Mouse (Mus musculus) hindbrain, embryonic 11.5 days (tissue): ENCODE measurements around the gene Igfl3. TPM values are rescaled to one million over a fixed set of nuclear protein-coding genes. Genes with fewer than 3 reads are reported as not detected.

Experiments used
- ATAC-seq: fragments of 200-750 bp; cut with Nextera tagmentation; 2 replicates; pipeline ENCODE4 v1.8.0; 2017; ENCODE audit warnings: mild to moderate bottlenecking, moderate TSS enrichment, moderate library complexity; ENCODE audit not compliant: low FRiP score
- DNase-seq: peaks from one replicate; pipeline ENCODE4 v3.0.0-alpha.2; 2015; ENCODE audit warnings: low spot score
- H3K27ac ChIP-seq: fragments of 300-500 bp; sonication (generic); 2 replicates; pipeline ENCODE4 v1.5.1; 2014; ENCODE audit warnings: mild to moderate bottlenecking, low read depth, low read length
- H3K27me3 ChIP-seq: fragments of 300-500 bp; sonication (generic); 2 replicates; pipeline ENCODE4 v1.6.1; 2014; ENCODE audit warnings: mild to moderate bottlenecking, low read length, moderate library complexity, mixed read lengths; ENCODE audit not compliant: control insufficient read depth, insufficient read depth
- H3K36me3 ChIP-seq: fragments of 300-500 bp; sonication (generic); 2 replicates; pipeline ENCODE4 v1.6.1; 2014; ENCODE audit warnings: mild to moderate bottlenecking, low read length, moderate library complexity, mixed read lengths; ENCODE audit not compliant: control insufficient read depth, insufficient read depth
- H3K4me1 ChIP-seq: fragments of 300-500 bp; sonication (generic); replicated peaks from 2 replicates; pipeline ENCODE4 v1.6.1; 2014; ENCODE audit warnings: low read length, mixed read lengths; ENCODE audit not compliant: control insufficient read depth, insufficient read depth
- H3K4me2 ChIP-seq: fragments of 300-500 bp; sonication (generic); replicated peaks from 2 replicates; pipeline ENCODE4 v1.6.1; 2014; ENCODE audit warnings: mild to moderate bottlenecking, low read depth, low read length
- H3K4me3 ChIP-seq: fragments of 300-500 bp; sonication (generic); 2 replicates; pipeline ENCODE4 v1.5.1; 2014; ENCODE audit warnings: low read depth, low read length
- H3K9ac ChIP-seq: fragments of 300-500 bp; sonication (generic); 2 replicates; pipeline ENCODE4 v1.6.1; 2014; ENCODE audit warnings: low read depth, low read length
- H3K9me3 ChIP-seq: fragments of 300-500 bp; sonication (generic); 2 replicates; pipeline ENCODE4 v1.6.1; 2016; ENCODE audit warnings: low read length; ENCODE audit not compliant: control insufficient read depth
- WGBS: fragments of 180-500 bp; shearing (Covaris S2); extraction: QIAGEN DNeasy Blood & Tissue Kit; methylation state at CpG from one replicate; pipeline ENCODE4 v1.1.7; 2014; 5-methylcytosine and 5-hydroxymethylcytosine counted together
- polyA plus RNA-seq: library from polyadenylated mRNA; unstranded; fragments of >200 nt; fragmentation: Nextera tagmentation; extraction: Ambion mirVana; gene quantifications from 2 replicates; pipeline ENCODE4 v1.2.1, GENCODE M21; 2014

The Igfl3 gene
- not detected in 2 replicates for polyA plus RNA-seq

DNA sequence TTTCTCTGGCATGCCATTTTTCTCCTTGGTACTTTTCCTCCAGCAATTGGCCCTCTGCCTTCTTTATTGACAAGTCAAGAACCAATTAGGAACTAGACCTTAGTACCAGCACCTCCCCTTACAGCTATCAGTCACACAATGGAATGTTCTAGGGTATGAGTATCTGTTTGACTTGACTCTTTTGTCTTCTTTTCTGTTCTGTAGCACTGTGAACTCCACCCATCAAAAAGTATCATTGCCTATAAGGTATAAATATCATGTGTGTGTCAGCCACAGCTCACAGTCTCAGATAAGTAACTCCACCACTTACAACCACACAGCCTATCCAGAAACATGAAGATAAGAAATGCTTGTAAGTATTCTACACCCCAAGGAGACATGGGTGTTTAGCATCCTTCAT lies at the start of gene Igfl3:
Igfl3 (plus strand) TSS at position 301 of the 400 bp plus-strand sequence.
- DNase-seq (no peak), ATAC-seq (no peak)
- no peak within 1 kb of the TSS for H3K4me2 ChIP-seq
- no peaks in the 10 kb centered on the region for H3K4me1 ChIP-seq
- H3K9me3 ChIP-seq: peaks cover 6% of the 10 kb centered on the region; the same call in 1 of the 2 replicates
- H3K36me3 ChIP-seq: no peaks in the 10 kb centered on the region
- H3K9ac ChIP-seq: no peak within 1 kb of the TSS
- no peak within 1 kb of the TSS for H3K4me3 ChIP-seq
- no peaks in the 10 kb centered on the region for H3K27me3 ChIP-seq
- H3K27ac ChIP-seq: no peak within 1 kb of the TSS

DNA sequence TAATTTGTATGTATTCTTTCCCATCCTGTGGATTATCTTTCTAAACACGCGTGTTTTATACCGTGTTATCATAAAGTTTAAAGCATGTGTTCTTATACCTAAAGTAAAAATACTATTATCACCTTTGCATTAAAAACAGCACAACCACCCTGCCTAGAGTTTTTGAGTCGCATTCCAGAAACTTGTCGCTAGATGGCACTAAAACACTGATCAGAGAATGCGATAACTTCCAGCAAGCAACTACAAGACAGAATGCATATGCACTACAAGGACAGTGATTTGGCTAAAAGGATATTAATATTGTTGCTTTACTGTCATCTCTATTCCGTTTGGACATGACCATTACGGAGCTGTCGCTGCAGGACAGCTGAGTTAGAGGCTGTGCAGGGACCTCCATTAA lies 34.6 kb downstream of the Igfl3 start:
- no peaks in the 10 kb centered on the region for H3K4me1 ChIP-seq
- no peaks in the 10 kb centered on the region for H3K36me3 ChIP-seq
- no peak overlapping the region for H3K27ac ChIP-seq
- H3K4me2 ChIP-seq: no peak overlapping the region
- ATAC-seq: no peak
- H3K9me3 ChIP-seq: no peaks in the 10 kb centered on the region; the same call in 1 of the 2 replicates
- no peaks in the 10 kb centered on the region for H3K27me3 ChIP-seq
- peak; percentile 36 for DNase-seq
- 11% methylated on average over 9 of the region's 9 CpGs for WGBS
- H3K9ac ChIP-seq: no peak overlapping the region
- no peak overlapping the region for H3K4me3 ChIP-seq

DNA sequence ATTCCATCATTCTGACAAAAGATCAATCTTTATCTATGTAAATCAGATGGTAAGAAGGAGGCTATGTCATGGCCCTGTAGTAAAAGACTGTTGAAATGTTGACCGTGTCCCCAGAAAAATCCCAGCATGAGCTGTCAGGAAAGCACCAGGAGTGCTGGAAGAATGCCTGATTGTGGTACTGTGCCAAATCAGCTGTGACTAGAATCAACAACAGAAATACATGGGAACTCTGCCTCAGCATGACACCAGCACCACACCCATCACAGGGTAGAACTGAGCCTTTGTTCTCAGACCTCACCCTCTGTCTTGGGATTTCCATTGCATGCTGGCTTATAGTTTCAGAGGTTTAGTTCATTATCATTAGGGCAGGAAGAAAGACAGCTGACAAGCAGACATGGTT lies 38.4 kb downstream of the Igfl3 start:
- no peak for ATAC-seq
- Histone ChIP-seq H3K9me3 (no peaks in the 10 kb centered on the region; the same call in 1 of the 2 replicates), H3K4me1 (no peaks in the 10 kb centered on the region), H3K27ac (no peak overlapping the region), H3K36me3 (no peaks in the 10 kb centered on the region), H3K9ac (no peak overlapping the region), H3K27me3 (no peaks in the 10 kb centered on the region), H3K4me2 (no peak overlapping the region), H3K4me3 (no peak overlapping the region)
- 48% methylated on average over 1 of the region's 1 CpGs for WGBS
- DNase-seq: no peak

Other genes with a start within 250 kb of the Igfl3 start
- gene Ceacam11, start 204.4 kb upstream of the Igfl3 start, polyA plus RNA-seq: not detected in 2 replicates
- not detected in 2 replicates for gene Ceacam13, start 166.6 kb upstream of the Igfl3 start, polyA plus RNA-seq
- not detected in 2 replicates for gene Ceacam12, start 110.6 kb upstream of the Igfl3 start, polyA plus RNA-seq
- gene Mill1, start 68.9 kb downstream of the Igfl3 start, polyA plus RNA-seq: not detected in 2 replicates
- not detected in 2 replicates for gene Psg18, start 178.5 kb downstream of the Igfl3 start, polyA plus RNA-seq